Mouse (Mus musculus) embryo, embryonic 10 days (tissue): ENCODE measurements around the gene Polr3gl.

Source experiments
- DNase-seq: peaks from one replicate; pipeline ENCODE4 v3.0.0-alpha.2; 2015; ENCODE audit warnings: low spot score

Polr3gl gene

DNA sequence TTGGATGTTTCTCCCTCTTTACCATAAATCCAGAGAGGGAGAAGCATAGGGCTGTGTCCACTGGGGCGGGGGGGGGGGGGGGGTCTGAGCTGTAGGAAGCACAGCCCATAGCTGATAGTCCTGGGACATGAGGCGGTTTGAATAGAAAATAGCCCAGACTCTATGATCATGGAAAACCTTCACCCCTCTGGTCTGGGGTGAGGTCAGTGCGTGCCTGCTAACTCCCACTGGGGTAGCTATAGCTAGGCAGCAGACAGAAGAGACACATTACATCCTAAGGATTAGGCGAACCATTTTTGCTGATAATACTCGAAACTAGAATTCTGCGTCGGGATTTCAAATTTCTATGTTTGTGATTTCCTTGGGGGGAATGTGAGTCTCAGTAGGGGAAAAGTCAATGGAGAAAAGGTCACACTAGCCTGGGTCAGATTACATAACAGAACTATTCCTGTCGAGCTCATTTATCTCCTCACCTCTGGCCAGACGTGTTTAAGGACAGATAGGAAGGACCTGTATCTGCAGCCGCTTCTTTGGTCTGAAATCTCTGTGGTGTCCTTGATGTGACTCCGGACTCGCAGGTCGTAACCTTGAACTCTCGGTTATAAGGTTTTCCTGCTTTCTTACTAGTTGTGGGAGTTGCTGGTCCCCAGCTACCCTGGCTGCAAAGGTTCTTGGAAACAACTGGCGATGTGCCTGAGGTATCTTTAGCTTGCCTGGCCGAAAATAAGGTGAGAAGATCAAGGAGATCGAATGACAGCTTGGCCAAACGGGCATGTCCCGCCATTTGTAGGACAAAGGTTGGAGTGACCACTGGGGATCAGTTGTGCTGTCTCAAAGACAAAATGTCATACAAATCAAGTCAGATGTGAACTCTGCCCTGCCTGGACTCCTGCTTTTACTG is 20.1 kb downstream of the Polr3gl start:
- DNase-seq, result no peak

DNA sequence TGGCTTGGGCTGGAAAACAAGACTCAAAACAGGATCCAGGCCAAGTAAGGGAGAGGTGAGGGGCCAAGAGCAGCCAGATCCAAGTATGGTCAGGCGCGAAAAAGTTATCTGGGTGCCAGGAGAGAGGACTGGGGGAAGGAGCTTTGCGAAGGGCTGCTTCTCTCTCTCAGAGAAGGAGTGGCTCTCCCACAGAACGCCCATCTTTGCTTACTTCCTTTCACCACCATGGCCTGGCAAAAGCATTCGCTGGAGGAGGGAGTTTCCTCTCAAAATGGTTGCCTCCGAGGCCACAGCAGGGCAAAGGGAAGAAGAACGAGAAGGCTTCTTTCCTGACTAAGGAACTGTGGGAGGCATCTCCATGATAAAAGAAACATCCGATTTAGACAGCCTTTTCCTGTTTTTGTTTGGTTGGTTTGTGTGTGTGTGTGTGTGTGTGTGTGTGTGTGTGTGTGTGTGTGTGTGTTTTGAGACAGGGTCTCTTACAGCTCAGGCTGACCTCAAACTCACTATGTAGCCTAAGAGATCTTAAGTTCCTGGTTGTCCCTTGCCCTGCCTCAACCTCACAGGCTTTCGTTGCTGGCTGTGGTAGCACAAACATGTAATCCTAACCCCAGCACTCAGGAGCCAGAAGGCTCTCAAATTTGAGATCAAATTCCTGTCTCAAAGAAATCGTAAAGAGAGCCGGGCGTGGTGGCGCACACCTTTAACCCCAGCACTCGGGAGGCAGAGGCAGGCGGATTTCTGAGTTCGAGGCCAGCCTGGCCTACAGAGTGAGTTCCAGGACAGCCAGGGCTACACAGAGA is 21.9 kb downstream of the Polr3gl start:
- no peak for DNase-seq

DNA sequence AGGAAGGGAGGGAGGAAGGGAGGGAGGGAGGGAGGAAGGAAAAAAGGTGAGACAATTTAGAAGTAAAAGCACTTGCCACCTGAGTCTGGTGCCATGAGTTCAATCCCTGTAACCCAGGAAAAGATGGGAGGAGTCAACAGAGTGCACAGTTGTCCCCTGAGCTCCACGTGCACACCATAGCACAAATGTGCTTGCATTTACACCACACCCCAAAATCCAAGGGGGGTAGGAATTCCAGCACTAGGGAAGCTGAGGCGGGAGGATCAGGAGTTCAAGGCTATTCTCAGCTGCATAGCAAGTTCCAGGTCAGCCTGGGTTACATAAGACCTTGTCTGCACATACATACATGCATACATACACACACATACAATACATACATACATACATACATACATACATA is 22.6 kb downstream of the Polr3gl start:
- DNase-seq, result no peak

DNA sequence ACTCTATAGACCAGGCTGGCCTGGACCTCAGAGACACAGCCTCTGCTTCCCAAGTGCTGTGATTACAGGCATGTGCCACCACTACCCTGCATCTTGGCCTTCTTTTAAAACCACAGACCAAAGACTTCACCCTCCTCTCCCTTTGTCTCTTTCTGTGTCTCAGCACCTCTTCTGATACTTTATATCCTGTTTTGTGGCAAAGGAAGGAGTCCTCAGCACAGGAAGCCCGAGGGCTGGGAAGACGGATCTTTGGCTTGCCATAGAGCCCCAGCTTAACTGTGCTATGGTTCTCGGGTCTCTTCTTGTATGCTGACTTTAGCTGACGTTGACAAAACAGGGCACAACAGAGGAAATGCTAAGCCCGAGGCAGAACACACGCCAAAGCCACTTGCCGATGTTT is 23.3 kb downstream of the Polr3gl start:
- DNase-seq, result no peak

DNA sequence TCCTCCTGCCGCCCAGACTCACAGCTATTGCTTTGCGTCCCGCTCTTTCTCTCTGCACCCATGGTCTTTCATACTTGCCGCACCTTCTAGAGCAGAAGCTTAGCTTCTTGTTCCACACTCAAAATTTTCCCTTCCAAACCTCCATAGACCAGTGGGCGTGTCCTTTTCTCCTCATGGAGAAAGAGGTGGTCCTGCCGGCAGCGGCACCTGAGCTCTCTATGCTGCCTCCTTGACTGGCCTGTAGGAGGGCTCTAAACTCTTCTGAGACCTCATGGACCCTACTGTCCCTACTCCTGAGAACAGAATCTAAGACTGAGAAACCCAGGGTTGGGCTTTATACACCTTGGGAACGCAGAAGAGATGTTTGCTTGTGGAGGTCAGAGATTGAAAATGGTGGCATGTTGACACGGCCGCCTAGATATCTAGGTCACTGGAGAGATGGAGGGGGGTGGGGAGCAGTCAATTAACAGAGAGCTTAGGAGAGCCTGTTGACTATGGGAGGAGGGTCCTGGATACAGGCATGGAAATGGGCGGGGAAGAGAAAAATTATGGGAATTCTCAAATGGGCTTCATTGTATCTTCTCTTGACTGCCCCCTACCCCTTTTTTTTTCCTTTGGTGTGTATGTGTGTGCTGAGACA is 23.9 kb downstream of the Polr3gl start:
- no peak for DNase-seq

DNA sequence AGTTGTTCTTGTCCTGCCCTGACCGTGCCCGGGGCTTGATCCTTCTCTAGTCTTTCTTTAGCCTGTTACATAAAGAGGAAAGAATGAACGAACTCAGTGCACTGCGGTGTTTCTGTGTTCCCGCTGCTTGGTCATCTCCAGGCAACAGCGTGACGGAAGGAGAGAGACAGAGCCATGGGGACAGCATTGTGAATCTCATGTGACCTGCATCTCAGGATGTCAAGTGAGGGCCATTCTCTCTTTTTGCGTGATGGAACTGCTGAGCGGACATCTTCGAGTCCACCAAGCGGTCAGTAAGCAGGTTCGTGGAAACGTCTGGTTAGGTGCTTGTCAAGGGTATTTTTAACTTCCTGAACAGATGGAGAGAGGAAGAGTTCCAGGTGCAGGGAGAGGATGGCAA is 24.5 kb downstream of the Polr3gl start:
- DNase-seq, result no peak

DNA sequence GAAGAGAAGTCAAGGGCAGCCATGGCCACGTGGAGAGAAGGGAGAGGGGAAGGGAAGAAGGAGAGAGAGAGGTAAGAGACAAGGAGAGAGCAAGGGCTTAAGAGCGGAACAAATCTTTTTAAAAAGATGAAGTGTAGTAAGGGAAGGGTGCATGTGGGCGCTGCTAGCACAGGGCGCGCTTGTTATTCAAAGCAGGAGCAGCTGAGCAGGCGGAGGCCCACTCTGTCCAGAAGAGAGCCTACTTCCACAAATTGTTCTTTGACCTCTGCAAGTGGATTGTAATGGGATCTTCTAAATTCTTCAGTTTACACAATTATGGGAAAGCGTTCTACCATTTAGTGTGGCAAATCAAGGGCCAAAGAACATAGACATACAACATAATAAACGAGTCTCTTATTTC is 25.4 kb downstream of the Polr3gl start:
- no peak for DNase-seq

DNA sequence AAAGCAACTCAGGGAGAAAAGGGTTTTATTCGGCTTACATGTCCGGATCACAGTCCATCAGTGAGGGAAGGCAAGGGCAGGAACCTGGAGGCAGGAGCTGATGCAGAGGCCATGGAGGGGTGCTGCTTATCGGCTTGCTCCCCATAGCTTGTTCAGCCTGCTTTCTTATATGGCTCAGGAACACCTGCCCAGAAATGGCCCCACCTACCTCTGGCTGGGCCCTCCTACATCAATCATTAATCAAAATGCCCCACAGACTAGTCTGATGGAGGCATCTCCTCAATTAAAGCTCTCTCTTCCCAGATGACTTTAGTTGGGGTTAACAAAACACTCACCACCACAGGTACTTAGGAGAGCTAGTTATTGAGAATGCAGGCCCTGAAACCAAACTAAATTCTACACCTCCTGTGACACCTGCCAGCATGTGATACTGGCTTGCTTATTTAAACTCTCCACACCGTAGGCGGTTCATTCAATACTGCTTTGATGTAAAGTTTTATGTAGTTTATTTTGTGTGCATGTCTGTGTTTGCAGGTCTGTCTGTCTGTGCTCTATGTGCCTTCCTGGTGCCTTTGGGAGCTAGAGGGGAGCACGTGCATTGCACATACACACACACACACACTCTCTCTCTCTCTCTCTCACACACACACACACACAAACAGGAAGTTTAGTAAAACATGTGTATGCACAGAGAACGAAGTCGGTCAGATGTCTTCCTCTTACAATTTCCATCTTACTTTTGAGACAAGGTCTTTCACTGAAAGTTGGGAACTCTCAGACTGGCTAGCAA is 27.1 kb downstream of the Polr3gl start:
- DNase-seq, result no peak

DNA sequence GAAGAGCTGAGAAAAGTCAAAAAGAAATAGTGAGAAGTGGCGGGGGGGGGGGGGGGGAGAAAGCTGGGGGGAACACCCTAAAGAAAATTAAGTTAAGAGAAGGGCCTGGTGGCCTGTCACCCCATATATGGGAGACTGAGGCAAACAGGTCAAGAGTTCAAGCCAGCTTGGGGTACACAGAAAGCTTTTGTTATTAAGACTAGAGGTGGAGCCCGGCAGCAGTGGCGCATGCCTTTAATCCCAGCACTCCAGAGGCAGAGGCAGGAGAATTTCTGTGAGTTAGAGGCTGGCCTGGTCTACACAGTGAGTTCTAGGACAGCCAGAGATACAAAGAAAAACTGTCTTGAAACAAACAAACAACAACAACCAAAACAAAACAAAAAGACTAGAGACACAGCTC is 28.9 kb downstream of the Polr3gl start:
- no peak for DNase-seq

DNA sequence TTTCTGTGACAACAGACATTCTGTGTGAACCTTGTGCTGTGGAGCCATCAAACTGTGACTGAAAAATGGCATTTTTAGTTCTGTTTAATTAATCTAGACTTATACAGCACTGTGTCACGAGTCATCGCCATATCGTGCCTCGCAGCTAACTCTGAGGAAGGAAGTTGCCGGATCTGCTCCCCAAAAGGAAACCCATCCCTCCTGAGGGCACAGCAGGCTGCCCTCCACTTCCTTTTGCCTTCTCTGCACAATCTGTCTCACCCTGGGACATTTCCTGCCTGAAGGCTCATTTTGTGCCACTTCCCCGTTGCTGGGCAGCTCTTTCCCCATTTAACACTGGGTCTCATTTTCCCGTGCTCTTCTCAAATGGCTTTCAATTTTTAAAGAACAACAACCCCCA is 29.3 kb downstream of the Polr3gl start:
- no peak for DNase-seq

DNA sequence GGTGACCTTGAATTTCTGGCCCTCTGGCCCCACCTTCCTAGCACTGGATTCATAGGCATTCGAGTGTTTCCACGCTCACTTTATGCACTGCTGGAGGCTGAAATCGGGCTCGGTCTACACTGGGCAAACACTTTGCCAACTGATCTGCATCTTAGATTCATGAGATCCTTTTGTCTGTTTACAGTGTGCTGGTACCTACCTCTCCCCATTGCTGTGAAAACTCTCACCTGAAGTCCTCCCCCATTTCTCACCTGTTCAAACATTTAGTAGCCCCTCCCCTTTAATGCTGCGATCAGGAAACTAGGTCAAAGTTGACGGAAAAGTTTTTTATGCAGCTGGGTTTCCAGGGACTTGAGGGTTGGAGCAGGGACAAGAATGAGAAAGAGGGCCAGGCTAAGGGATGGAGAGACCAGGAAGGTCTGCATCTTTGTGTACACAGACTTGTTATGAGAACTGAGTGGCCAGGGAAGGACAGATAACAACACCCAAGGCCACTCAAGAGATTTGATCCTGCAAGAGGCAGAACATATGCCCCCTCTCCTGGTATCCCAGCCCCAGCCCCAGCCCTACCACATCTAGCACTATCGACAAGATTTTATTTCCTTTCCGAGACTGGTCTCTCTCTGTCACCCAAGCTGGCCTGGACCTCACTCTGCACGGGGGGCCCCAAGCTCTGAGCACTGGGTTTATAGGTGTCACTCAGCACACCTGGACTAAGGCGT is 29.9 kb downstream of the Polr3gl start:
- DNase-seq, result no peak

DNA sequence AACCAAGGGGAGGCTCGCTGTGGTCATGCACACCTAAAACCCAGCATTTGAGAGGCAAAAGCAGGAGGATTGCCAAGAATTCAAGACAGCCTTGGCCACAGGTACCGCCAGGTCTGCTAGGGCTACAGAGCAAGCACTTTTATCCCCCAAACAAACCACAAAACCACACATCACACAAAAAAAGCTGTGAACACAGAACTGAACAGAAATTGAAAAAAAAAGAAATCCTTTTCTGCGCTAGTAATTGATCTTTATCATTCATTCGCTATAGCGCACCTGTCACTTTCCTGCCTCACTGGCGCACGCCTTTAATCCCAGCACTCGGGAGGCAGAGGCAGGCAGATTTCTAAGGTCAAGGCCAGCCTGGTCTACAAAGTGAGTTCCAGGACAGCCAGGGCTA is 30.7 kb downstream of the Polr3gl start:
- DNase-seq, result no peak

DNA sequence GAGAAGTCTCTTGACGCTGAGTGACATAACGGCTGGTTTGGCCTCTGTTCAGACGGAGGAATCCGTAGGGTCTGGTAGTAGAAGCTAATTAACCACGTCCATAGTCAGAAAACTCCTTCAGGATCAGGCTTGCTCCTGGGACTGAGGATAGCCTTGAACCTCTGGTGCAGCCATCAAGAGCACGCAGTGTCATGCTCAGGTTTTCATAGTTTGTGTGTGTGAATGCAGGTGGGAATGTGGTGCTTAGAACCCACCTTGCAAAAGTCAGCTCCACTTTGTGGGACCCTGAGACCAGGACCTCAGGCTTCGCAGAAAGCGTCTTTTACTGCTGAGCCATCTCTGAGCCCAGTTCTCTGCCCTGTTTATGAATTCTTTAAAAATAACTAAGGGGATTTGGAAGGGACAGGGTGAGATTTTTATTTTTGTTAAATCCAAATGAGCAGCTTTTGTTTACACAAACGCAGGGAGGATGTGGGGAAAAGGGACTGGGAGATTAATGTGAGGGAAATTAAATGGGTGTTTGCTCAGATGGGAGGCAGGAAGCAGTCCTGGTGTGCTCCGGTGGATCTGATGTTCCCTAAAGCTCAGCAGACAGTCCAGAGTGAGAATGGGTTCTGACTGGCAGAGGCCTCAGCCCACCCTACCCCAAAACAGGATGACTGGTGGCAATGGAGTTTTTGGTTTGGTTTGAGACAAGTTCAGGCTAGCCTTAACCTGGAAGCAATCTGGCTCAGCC is 31.9 kb downstream of the Polr3gl start:
- no peak for DNase-seq

DNA sequence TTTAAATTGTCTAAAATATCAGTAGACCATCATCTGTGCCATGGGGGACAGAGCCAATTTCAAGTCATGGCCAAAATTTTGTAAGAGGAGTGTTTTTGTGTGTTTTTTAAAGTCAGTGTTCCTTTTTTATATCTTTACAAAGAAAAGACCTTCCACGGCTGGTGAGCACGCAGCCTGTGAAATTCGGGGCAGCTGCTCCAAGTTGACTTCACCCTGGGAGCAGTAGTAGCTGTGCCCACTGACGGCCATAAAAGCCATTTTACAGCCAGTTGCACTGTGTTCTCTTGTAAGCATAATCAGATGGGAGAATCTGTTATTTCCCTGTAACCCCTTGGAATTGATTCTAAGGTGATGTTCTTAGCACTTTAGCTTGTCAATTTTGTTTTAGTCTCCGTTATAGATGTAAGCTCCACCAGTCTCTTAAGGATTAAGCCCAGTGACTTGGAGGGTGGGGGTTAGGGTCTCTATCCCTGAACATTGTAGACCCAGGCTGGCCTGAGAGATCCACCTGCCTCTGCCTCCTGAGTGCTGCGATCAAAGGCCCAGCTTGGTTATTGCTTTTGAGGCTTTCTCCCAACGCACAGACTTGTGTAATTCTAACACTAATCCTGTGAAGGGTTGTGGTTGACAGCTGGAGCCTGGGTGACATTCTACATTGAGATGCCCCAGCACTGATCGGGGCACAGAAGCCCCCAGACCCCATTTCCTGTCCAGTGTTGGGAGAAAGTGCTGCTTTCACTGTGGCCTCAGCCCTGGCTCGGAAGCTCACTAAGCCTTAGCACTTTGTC is 32.9 kb downstream of the Polr3gl start:
- no peak for DNase-seq

DNA sequence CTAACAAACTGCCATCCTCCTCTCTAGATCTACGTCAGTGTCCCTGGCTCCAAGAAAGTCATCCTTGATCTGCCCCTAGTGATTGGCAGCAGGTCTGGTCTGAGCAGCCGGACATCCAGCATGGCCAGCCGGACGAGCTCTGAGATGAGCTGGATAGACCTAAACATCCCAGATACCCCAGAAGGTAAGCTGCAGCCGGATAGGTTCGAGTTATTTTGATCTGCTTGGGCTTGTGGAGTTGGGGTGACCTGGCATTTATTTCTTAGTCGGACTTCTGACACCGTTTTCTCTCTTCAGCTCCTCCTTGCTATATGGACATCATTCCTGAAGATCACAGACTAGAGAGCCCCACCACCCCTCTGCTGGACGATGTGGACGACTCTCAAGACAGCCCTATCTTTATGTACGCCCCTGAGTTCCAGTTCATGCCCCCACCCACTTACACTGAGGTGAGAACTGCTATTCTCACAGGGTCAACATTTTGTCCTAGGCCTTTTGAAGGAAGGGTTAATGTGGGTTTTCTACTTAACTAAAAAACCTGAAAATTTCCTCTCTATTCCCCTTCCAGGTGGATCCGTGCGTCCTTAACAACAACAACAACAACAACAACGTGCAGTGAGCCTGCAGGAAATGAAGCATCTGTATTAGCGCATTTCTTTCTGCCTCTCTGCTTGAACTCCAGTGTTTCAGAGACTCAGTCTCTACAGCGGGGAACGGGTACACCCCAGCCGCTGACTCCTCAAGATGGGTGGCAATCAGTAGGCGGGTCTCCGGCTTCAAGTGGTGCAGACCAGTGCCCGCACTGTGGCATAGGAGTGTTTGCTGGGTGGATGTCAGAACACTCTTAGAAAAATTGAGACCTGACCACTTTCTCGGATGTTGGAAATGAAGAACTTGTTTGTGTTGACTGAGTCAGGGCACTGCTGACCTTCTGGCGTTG is 33.8 kb downstream of the Polr3gl start:
- no peak for DNase-seq

DNA sequence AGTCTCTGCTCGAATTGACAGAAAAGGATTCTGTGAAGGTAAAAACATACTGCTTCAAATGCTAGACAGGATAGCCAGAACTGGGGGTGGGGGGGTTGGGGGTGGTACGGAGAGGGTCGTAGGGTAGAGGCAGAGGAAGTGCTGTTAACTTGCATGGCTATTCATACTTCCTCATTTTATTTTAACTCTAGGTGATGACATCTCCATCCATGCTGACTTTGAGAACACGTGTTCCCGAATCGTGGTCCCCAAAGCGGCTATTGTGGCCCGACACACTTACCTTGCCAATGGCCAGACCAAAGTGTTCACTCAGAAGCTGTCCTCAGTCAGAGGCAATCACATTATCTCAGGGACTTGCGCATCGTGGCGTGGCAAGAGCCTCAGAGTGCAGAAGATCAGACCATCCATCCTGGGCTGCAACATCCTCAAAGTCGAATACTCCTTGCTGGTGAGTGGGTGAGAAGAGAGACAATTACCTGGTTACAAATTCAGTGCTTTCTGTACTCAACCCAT is 34.5 kb downstream of the Polr3gl start:
- no peak for DNase-seq

DNA sequence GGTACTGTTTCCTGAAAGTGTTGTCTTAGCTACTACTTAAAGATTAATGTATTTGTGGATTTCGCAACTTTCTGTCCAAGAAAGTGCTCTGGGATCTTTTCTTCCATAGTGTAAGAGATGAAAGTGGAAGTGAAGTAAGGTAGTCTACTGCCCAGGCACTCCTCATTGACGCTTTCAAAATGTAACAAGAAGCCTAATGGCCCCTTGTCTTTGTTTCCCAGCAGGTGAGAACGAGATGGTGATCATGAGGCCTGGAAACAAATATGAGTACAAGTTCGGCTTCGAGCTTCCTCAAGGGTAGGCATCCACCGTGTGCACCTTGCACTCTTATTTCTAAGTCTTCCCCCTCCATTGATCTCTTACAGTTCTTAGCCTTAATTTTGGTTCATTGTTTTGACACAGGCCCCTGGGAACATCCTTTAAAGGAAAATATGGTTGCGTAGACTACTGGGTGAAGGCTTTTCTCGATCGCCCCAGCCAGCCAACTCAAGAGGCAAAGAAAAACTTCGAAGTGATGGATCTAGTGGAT is 35.2 kb downstream of the Polr3gl start:
- DNase-seq, result no peak

DNA sequence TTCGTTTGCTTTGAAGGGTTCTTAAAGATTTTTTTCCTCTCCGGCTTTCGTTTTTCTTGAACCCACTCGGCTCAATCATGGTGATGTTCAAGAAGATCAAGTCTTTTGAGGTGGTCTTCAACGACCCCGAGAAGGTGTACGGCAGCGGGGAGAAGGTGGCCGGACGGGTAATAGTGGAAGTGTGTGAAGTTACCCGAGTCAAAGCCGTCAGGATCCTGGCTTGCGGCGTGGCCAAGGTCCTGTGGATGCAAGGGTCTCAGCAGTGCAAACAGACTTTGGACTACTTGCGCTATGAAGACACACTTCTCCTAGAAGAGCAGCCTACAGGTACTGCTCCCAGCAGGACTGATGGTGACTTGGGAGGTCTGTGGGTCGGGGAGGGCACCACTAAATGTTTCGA is 35.8 kb downstream of the Polr3gl start:
- DNase-seq, result peak; percentile 52
